Mouse (Mus musculus): ENCODE measurements at regions not wholly inside any gene's neighbourhood (a gene's known extent, or its start where the extent isn't known, plus 50 kb on each side); places are given as distances from the start of the nearest gene placed in this dataset.

DNA sequence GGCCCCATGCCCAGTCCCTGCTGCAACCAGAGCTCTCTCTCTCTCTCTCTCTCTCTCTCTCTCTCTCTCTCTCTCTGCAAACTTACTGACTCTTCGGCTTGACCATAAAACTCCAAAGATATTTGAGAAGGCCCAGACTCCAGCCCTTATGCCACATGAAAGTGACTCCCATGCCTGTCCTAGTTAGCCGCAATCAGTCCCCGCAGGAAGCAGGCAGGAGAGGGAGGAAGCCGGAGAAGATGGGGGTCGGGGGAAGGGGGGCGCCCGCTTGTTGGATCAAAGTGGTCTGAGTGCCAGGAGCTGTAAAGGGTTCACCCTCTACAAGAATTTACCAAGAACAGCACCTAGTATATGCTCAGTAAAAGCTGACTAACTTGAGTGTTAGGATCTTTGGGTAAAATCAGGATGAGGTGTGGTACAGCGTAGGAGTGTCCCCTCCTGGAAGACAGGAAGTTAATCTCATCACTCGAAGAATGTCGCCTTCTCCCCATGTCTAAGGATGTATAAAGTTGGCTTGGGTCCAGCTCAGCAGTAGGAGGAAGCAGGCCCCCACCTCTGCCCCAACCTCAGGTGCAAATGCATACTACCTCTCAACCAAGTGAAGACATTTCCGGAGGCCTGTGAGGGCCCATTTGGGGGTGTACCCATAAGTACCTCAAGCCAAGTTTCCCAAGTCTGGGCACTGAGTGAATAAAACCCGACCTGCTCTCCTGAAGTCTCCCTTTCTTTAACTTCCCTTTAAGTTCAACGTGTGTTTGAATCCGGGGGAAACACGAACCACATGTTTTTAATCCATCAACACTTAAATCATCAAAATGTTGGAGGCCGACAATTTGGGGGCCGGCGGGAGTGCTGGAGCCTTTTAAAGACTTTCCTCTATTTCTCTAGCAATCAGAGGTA lies 254.7 kb downstream of the Bcl11b start:
- Histone ChIP-seq H3ac (ENCODE audit: control insufficient read depth, insufficient read length, low read depth) (no peak overlapping the region), H3K4me3 (ENCODE audit: insufficient read depth, poor library complexity, severe bottlenecking) (no peak overlapping the region), H3K36me3 (ENCODE audit: control insufficient read depth, insufficient read depth) (no peaks in the 10 kb centered on the region), H3K27me3 (ENCODE audit: control insufficient read depth, insufficient read depth, insufficient read length) (no peaks in the 10 kb centered on the region), H3K79me2 (ENCODE audit: control insufficient read depth, insufficient read depth) (no peaks in the 10 kb centered on the region), H3K79me3 (ENCODE audit: low read depth) (no peaks in the 10 kb centered on the region)
- TF ChIP-seq MAX (IDR thresholded peaks at IDR 0.05): no peak
- TF ChIP-seq USF1 (IDR thresholded peaks at IDR 0.05; ENCODE audit: low read depth): no peak
- no peak for TF ChIP-seq MYOG (IDR thresholded peaks at IDR 0.05; ENCODE audit: control insufficient read depth, extremely low read depth, insufficient read length)
- TF ChIP-seq MYOD1 (IDR thresholded peaks at IDR 0.05; ENCODE audit: control insufficient read depth, insufficient read length, low read depth): no peak
- no peak for TF ChIP-seq CEBPB (IDR thresholded peaks at IDR 0.05; ENCODE audit: low read depth)
- no peak for TF ChIP-seq FOSL1 (IDR thresholded peaks at IDR 0.05; ENCODE audit: insufficient read depth, low read length, poor library complexity, severe bottlenecking)
- TF ChIP-seq CTCF (IDR thresholded peaks at IDR 0.05; ENCODE audit: control insufficient read depth, insufficient read depth, insufficient read length): no peak

GRCm38 (mm10) chr12:107749381-107750085 lies 253.9 kb downstream of the Bcl11b start:
- Histone ChIP-seq H3K79me2 (ENCODE audit: control insufficient read depth, insufficient read depth) (no peaks in the 10 kb centered on the region), H3K27me3 (ENCODE audit: control insufficient read depth, insufficient read depth, insufficient read length) (no peaks in the 10 kb centered on the region), H3K36me3 (ENCODE audit: control insufficient read depth, insufficient read depth) (no peaks in the 10 kb centered on the region), H3ac (ENCODE audit: control insufficient read depth, insufficient read length, low read depth) (no peak overlapping the region), H3K4me3 (ENCODE audit: insufficient read depth, poor library complexity, severe bottlenecking) (no peak overlapping the region), H3K79me3 (ENCODE audit: low read depth) (no peaks in the 10 kb centered on the region)
- TF ChIP-seq USF1 (IDR thresholded peaks at IDR 0.05; ENCODE audit: low read depth) (no peak), FOSL1 (IDR thresholded peaks at IDR 0.05; ENCODE audit: insufficient read depth, low read length, poor library complexity, severe bottlenecking) (no peak), MAX (IDR thresholded peaks at IDR 0.05) (no peak), MYOG (IDR thresholded peaks at IDR 0.05; ENCODE audit: control insufficient read depth, extremely low read depth, insufficient read length) (no peak)

DNA sequence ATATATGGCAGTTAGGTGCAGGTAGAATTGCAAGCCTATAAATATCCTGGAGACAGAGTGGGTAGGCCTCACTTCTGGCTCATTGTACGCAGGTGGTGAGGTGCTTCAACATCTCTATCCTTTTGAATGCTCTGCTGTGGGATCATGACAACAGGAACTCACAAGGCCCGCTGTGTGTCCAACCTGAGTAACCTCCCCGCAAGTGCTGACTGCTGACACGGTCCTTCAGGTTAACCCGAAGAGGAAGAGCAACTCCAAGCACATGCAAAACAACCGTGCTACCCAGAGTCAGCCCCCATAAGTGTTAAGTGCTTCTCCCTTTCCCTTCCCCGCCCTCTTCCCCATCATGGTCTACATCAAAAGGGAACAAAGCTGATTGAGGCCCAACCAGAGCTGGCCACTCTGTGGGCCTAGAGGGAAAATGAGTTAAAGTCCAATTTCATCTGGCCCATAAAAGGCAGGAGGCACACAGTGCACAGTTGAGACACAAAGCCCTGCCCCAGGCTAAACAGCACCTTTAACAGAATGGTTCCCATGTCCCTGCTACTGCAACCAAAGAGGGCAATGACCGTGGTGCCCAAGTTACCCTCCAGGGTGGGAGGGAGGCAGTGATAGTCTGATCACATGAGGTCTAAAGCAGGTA lies 253.0 kb downstream of the Bcl11b start:
- no peaks in the 10 kb centered on the region for H3K79me2 ChIP-seq (ENCODE audit: control insufficient read depth, insufficient read depth)
- no peaks in the 10 kb centered on the region for H3K36me3 ChIP-seq (ENCODE audit: control insufficient read depth, insufficient read depth)
- TF ChIP-seq MYOD1 (IDR thresholded peaks at IDR 0.05; ENCODE audit: control insufficient read depth, insufficient read length, low read depth) (no peak), CTCF (IDR thresholded peaks at IDR 0.05; ENCODE audit: control insufficient read depth, insufficient read depth, insufficient read length) (no peak), USF1 (IDR thresholded peaks at IDR 0.05; ENCODE audit: low read depth) (no peak), MAX (IDR thresholded peaks at IDR 0.05) (no peak), MYOG (IDR thresholded peaks at IDR 0.05; ENCODE audit: control insufficient read depth, extremely low read depth, insufficient read length) (no peak), FOSL1 (IDR thresholded peaks at IDR 0.05; ENCODE audit: insufficient read depth, low read length, poor library complexity, severe bottlenecking) (no peak), CEBPB (IDR thresholded peaks at IDR 0.05; ENCODE audit: low read depth) (no peak)
- no peaks in the 10 kb centered on the region for H3K79me3 ChIP-seq (ENCODE audit: low read depth)
- no peaks in the 10 kb centered on the region for H3K27me3 ChIP-seq (ENCODE audit: control insufficient read depth, insufficient read depth, insufficient read length)
- no peak overlapping the region for H3ac ChIP-seq (ENCODE audit: control insufficient read depth, insufficient read length, low read depth)
- no peak overlapping the region for H3K4me3 ChIP-seq (ENCODE audit: insufficient read depth, poor library complexity, severe bottlenecking)

DNA sequence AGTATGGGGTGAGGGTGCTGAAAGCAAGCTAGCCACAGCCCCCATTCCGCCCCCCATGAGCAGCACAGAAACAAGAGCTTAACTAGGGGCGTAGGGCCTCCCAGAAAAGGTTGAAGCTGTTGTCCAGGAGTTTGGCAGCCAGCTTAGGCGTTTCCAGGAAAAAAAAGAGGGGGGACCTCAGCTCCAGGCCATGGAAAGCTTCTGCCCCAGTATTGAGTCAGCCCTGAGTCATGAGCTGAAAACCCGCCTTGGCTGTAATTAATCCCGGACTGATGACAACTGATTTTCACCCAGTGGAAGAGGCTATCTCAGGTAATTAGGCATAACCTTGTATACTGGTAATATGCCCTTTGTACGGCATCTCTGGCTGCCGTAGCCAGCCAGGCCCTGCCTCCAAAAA lies 251.3 kb downstream of the Bcl11b start:
- Histone ChIP-seq H3K4me3 (ENCODE audit: insufficient read depth, poor library complexity, severe bottlenecking) (no peak overlapping the region), H3K36me3 (ENCODE audit: control insufficient read depth, insufficient read depth) (no peaks in the 10 kb centered on the region), H3K27me3 (ENCODE audit: control insufficient read depth, insufficient read depth, insufficient read length) (no peaks in the 10 kb centered on the region), H3K79me3 (ENCODE audit: low read depth) (no peaks in the 10 kb centered on the region), H3K79me2 (ENCODE audit: control insufficient read depth, insufficient read depth) (no peaks in the 10 kb centered on the region), H3ac (ENCODE audit: control insufficient read depth, insufficient read length, low read depth) (no peak overlapping the region)
- TF ChIP-seq FOSL1 (IDR thresholded peaks at IDR 0.05; ENCODE audit: insufficient read depth, low read length, poor library complexity, severe bottlenecking): peak; percentile 44
- no peak for TF ChIP-seq CEBPB (IDR thresholded peaks at IDR 0.05; ENCODE audit: low read depth)
- TF ChIP-seq MYOG (IDR thresholded peaks at IDR 0.05; ENCODE audit: control insufficient read depth, extremely low read depth, insufficient read length): no peak

DNA sequence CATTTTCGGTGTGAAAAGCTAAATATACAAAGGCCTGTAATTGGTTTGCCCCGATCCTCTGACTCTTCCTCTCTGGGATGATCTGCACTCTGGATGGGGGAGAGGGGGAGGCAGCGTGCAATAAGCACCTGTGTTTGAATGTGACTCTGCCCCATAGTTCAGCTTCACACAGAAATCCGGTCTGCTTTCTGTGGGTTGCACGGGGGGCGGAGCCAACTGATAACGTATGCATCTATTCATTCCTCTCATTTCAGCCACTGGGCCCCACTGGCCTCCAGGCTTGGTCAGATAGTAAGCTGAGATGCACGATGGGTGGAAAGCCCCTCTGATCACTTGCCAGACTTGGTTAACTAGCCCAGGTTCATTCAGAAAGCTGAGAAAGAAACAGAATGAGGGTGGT lies 250.8 kb downstream of the Bcl11b start:
- no peaks in the 10 kb centered on the region for H3K79me3 ChIP-seq (ENCODE audit: low read depth)
- H3K4me3 ChIP-seq (ENCODE audit: insufficient read depth, poor library complexity, severe bottlenecking): no peak overlapping the region
- H3K27me3 ChIP-seq (ENCODE audit: control insufficient read depth, insufficient read depth, insufficient read length): no peaks in the 10 kb centered on the region
- no peaks in the 10 kb centered on the region for H3K36me3 ChIP-seq (ENCODE audit: control insufficient read depth, insufficient read depth)
- no peaks in the 10 kb centered on the region for H3K79me2 ChIP-seq (ENCODE audit: control insufficient read depth, insufficient read depth)
- no peak overlapping the region for H3ac ChIP-seq (ENCODE audit: control insufficient read depth, insufficient read length, low read depth)
- TF ChIP-seq CTCF (IDR thresholded peaks at IDR 0.05; ENCODE audit: control insufficient read depth, insufficient read depth, insufficient read length): no peak
- TF ChIP-seq USF1 (IDR thresholded peaks at IDR 0.05; ENCODE audit: low read depth): no peak
- no peak for TF ChIP-seq MYOD1 (IDR thresholded peaks at IDR 0.05; ENCODE audit: control insufficient read depth, insufficient read length, low read depth)
- no peak for TF ChIP-seq MYOG (IDR thresholded peaks at IDR 0.05; ENCODE audit: control insufficient read depth, extremely low read depth, insufficient read length)
- no peak for TF ChIP-seq FOSL1 (IDR thresholded peaks at IDR 0.05; ENCODE audit: insufficient read depth, low read length, poor library complexity, severe bottlenecking)
- no peak for TF ChIP-seq MAX (IDR thresholded peaks at IDR 0.05)
- TF ChIP-seq CEBPB (IDR thresholded peaks at IDR 0.05; ENCODE audit: low read depth): no peak
